Mouse (Mus musculus) olfactory bulb, adult 2 months (tissue): ENCODE measurements around the gene Lrp10. TPM values are rescaled to one million over a fixed set of nuclear protein-coding genes. Genes with fewer than 3 reads are reported as not detected.

ENCODE experiments used
- H3K27ac ChIP-seq: fragments of 200-500 bp; 2 replicates; pipeline ENCODE4 v1.5.1; 2012; ENCODE audit warnings: low read depth, low read length; ENCODE audit not compliant: insufficient read depth
- H3K4me1 ChIP-seq: fragments of 200-500 bp; 2 replicates; pipeline ENCODE4 v1.6.1; 2012; ENCODE audit warnings: low read length; ENCODE audit not compliant: control insufficient read depth, insufficient read depth
- H3K4me3 ChIP-seq: fragments of 200-500 bp; 2 replicates; pipeline ENCODE4 v1.5.1; 2012; ENCODE audit warnings: mild to moderate bottlenecking, low read depth, low read length, moderate library complexity; ENCODE audit not compliant: insufficient read depth
- CTCF ChIP-seq: fragments of 200-500 bp; IDR thresholded peaks from 2 replicates; pipeline ENCODE4 v1.5.1; 2012; ENCODE audit warnings: low read depth, mild to moderate bottlenecking, low read length, moderate library complexity; ENCODE audit not compliant: insufficient read depth
- POLR2A ChIP-seq: fragments of 200-500 bp; IDR thresholded peaks from 2 replicates; pipeline ENCODE4 v1.6.1; 2012; ENCODE audit warnings: mild to moderate bottlenecking, low read depth, low read length, moderate library complexity; ENCODE audit not compliant: insufficient read depth
- WGBS: fragments of 180-500 bp; shearing (Covaris S2); methylation state at CpG from one replicate; pipeline ENCODE4 v1.1.7; 2018; 5-methylcytosine and 5-hydroxymethylcytosine counted together
- polyA plus RNA-seq: library from polyadenylated mRNA; stranded (reverse); fragments of >200 nt; gene quantifications from 2 replicates; pipeline ENCODE4 v1.2.4, GENCODE M21; 2012; ENCODE audit warnings: low replicate concordance; ENCODE audit not compliant: missing spikeins, insufficient read depth, insufficient read length

Gene Lrp10
- polyA plus RNA-seq, 1 experiment = not detected

DNA sequence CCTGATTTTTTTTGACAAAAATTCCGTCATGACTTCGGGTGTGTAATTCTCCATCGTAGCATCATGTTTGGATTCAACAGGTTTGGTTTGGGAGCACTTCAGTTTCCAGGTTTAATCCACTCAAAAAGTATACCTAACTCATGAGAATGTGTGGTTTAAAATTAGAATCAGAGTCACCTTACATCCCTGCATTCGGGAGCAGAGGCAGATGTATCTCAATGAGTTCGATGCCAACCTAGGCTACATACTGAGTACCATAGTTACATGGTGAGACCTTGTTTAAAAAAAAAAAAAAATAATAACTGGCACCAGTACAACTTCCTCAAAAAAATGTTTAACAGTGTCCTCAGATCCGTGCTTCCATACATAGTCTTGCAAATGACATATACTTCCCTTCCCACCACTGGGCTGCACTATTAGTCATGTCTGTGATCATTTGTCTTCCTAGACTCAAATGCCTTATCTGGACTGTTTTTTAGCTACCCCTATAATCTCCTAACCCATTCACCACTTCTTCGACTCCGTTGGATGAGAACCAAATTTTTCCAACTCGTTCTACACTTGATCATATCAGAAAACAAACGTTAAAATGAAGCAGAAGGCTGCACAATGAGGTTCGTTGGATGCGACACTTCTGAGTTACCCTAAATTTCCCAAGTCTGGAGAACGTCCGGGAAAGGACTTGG, 37.8 kb upstream of the Lrp10 start:
- TF ChIP-seq CTCF = no peak
- TF ChIP-seq POLR2A = no peak
- peak overlapping the region; percentile 69 for H3K4me3 ChIP-seq
- WGBS = 29% methylated on average over 14 of the region's 14 CpGs
- H3K27ac ChIP-seq = peak overlapping the region; percentile 72
- peaks cover 6% of the 10 kb centered on the region for H3K4me1 ChIP-seq

DNA sequence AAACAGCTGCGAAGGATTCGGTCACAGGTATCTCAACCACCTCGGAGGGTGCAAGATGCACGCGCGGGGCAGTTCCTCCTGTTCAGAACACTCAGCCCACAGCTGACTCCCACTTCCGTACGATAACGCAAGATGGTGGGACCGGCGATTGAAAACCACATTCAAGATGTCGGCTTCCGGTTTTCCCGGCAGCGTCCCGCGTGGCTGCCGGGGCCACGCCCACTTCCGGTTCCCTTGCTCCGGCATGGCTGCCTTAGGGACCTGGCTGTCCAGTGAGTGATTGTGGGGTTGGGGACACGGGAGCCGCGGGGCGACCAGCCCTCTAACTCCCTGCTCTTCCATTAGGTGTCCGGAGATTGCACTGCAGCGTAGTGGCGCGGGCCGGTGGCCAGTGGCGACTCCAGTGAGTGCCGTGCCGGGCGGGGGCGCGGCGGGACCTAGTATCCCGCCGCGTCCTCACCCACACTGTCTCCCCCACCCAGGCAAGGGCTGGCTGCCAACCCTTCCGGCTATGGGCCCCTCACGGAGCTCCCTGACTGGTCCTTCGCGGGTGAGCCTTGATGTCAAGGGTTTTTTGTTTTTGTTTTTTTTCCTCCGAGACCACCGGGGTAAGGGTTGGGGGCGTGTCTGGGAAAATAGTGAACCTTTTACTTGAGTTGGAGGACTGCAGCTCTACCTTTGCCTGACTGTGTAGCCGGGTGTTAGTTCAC, 37.1 kb upstream of the Lrp10 start, which contains the start of gene Mrpl52:
TSS of gene Mrpl52 (plus strand) at position 221 of the 710 bp plus-strand sequence.
- peaks cover 13% of the 10 kb centered on the region for H3K4me1 ChIP-seq
- H3K4me3 ChIP-seq = peak within 1 kb of the TSS; percentile 69
- WGBS = under 1% methylated on average over 48 of the region's 48 CpGs
- peak within 1 kb of the TSS; percentile 72 for H3K27ac ChIP-seq
- TF ChIP-seq CTCF = no peak
- TF ChIP-seq POLR2A = peak; percentile 65; the same call in 1 of the 2 replicates

DNA sequence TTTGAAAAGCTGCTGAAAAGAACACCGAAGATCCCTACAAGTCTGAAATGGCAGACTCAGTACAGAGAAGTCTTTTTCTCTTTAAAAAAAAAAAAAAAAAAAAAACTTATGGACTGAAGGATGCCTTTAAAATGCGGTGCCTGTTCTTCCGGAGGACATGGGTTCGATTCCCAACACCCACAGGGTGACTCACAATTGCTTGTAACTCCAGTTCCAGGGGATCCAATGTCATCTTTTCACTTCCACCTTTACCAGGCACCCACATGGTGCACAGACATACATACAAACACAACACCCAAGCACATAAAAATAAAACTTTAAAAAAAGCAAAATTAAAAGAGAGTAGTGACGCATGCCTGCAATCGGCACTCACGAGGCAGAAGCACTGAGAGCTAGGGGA, 36.2 kb upstream of the Lrp10 start:
- TF ChIP-seq CTCF = no peak
- TF ChIP-seq POLR2A = no peak
- no peak overlapping the region for H3K4me3 ChIP-seq
- peaks cover 18% of the 10 kb centered on the region for H3K4me1 ChIP-seq
- no peak overlapping the region for H3K27ac ChIP-seq
- 76% methylated on average over 7 of the region's 7 CpGs for WGBS

DNA sequence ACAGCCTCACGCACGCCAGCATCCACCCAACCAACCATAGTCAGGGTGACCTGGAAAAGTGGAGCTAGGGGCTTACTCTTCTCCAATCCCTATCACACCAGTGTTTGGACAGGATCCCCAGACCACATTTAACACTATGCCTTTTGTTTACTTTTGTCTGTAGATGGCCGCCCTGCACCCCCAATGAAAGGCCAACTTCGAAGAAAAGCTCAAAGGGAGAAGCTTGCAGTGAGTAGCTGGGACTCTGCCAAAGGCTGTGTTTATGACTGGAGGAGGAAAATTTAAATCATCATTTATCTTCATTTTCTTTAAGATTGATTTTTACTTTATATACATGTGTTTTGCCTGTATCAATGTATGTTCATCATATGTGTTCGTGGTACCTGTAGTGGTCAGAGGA, 35.5 kb upstream of the Lrp10 start:
- Histone ChIP-seq H3K27ac (no peak overlapping the region), H3K4me1 (peaks cover 18% of the 10 kb centered on the region), H3K4me3 (no peak overlapping the region)
- WGBS = 80% methylated on average over 5 of the region's 5 CpGs
- TF ChIP-seq CTCF (no peak), POLR2A (no peak)

DNA sequence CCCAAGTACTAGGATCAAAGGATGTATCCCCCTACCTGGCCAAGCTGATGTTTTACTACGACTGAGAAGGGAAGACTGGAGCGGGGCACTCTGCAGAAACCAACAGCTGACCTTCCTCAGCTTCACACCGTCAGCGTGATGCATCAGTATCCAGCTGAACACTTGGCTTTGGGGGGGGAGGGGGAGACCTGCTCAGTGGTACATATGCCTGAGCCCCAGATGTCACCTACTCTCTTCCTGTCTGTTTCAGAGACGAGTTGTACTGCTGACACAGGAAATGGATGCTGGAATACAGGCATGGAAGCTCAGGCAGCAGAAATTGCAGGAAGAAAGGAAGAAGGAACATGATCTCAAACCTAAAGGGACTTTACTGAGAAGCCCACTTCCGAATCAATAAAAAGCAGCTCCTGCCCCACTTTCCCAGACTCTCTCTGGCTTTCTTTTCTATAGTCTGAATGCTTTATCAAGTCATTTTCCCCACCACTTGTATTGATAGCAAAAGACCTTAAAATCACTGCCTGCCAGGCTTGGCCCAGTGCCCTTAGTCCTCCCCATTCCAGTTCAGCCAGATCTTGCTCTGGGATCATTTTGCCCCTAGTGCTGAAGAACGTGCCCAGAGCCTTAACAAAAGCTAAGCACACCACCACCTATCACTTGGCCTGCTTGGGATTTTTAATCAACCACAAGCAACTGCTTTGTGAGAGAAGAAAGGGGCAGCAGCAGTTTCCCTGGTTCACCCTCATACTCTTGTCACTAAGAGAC, 34.4 kb upstream of the Lrp10 start:
- WGBS = 53% methylated on average over 7 of the region's 7 CpGs
- Histone ChIP-seq H3K4me3 (no peak overlapping the region), H3K4me1 (peaks cover 18% of the 10 kb centered on the region), H3K27ac (no peak overlapping the region)
- TF ChIP-seq CTCF (no peak), POLR2A (no peak)

DNA sequence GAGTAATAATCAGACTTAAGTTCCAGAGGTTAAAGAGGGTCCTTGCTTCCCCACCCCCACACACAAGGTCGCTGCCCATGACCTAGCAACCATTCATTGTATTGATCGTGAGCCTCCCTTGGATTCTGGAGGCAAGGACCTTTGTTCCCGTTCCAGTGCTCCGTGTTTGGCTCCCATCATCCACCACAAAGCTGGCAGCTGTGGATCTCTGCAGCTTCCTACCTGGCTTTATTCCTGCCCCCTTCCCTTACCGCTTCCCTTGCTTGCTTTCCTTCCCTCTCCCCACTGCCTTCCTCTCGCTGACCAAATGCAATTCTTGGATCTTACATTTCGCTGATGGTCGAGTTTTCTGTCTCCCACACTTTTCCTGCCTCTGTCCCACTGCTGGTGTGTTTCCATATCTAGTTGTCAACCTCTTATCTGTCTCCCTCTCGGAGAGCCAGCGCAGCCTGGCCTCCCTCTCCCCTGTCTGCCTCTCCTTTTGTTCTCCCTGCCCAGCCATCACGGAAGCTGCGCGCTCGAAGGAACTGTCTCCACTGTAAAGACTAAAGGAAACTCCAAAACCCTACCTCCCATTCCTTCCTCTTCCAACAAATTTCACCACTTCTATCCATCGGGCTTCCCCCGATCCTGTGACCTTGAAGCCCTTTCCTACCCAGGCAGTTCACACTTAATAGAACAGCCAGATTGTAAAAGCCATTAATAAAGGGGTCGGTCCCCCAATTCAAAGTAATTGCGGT, 33.4 kb upstream of the Lrp10 start:
- Histone ChIP-seq H3K27ac (peak overlapping the region; percentile 16; the same call in 1 of the 2 replicates), H3K4me3 (peak overlapping the region; percentile 46; the same call in 1 of the 2 replicates), H3K4me1 (peaks cover 18% of the 10 kb centered on the region)
- TF ChIP-seq CTCF (no peak), POLR2A (no peak)
- WGBS = 43% methylated on average over 18 of the region's 18 CpGs

DNA sequence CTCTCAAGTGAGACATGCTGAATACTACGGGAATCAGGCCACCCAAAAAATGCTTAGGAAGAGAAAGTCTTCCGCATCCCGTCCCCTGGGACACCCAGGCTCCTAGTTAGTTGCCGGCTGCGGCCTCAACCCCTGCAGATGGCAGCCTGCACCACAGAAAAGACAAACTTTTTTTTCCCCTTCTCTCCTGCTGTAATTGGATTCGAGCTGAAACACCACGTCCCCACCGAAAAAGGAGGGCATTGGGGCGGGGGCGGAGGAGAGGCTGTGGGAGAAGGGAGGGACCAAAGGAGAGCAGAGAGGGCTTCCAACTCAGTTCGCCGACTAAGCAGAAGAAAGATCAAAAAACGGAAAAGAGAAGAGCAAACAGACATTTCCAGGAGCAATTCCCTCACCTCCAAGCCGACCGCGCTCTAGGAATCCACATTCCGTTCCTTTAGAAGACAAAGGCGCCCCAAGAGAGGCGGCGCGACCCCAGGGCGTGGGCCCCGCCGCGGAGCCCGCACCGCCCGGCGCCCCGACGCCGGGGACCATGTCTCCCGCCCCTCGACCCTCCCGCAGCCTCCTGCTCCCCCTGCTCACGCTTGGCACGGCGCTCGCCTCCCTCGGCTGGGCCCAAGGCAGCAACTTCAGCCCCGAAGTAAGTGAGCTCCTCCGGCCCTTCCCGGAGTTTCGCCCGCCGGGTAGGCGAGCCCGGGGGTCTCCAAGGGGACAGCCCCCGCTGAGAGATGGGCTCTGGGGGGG, 32.4 kb upstream of the Lrp10 start, which contains the start of gene Mmp14:
TSS of gene Mmp14 (plus strand) at position 279 of the 744 bp plus-strand sequence.
- Histone ChIP-seq H3K4me3 (peak within 1 kb of the TSS; percentile 46), H3K27ac (peak within 1 kb of the TSS; percentile 26; the same call in 1 of the 2 replicates), H3K4me1 (peaks cover 18% of the 10 kb centered on the region)
- WGBS = 1% methylated on average over 49 of the region's 49 CpGs
- TF ChIP-seq CTCF = no peak
